Mouse (Mus musculus): ENCODE results near the gene Slc7a10.

The Slc7a10 gene

GRCm38 (mm10) chr7:35185889-35186569 is at the start of gene Slc7a10:
Slc7a10 (plus strand) TSS chr7:35186385.
- no peak for DNase-seq (ENCODE audit: low read depth)

DNA sequence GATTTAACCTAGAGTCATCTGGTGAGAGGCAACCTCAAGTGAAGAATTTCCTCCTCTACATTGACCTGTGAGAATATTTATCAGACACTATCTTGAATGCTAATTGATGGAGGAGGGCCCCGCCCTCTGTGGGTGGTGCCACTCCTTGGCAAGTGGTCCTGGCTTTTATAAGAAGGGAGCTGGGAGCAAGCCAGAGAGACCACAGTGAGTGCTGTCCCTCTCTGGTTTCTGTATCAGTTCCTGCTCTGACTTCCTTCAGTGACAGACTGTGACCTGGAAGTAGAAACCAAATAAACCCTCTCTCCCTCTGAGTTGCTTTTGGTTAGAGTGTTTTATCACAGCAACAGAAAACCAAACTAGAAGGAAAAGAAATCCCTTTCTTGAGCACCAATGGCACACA is 48.7 kb upstream of the Slc7a10 start:
- DNase-seq (ENCODE audit: low read depth), result no peak

GRCm38 (mm10) chr7:35138481-35138880 is 47.7 kb upstream of the Slc7a10 start:
- no peak for DNase-seq (ENCODE audit: low read depth)

DNA sequence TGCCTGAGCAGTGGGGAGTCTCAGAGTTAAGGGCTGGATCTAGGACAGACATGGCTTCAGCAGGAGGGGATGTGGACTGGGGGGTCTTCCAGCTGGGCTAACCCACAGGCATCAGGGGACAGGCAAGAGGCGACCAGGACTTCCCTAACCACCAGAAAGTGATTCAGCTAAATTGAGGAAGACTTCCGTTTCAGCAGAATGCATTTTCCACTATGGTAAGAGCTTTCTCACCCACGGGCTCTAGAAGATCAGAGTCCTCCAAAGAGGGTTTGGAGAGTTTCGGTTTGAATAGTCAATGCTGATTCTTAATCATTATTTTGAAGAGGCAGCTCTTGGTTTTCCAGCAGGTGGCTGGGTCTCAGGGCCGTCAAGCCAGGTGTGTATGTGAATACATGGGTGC is 46.3 kb upstream of the Slc7a10 start:
- peak; percentile 40 for DNase-seq (ENCODE audit: low read depth)

GRCm38 (mm10) chr7:35141519-35141918 is 44.7 kb upstream of the Slc7a10 start:
- no peak for DNase-seq (ENCODE audit: low read depth)

GRCm38 (mm10) chr7:35142522-35142921 is 43.7 kb upstream of the Slc7a10 start:
- DNase-seq (ENCODE audit: low read depth), result no peak

DNA sequence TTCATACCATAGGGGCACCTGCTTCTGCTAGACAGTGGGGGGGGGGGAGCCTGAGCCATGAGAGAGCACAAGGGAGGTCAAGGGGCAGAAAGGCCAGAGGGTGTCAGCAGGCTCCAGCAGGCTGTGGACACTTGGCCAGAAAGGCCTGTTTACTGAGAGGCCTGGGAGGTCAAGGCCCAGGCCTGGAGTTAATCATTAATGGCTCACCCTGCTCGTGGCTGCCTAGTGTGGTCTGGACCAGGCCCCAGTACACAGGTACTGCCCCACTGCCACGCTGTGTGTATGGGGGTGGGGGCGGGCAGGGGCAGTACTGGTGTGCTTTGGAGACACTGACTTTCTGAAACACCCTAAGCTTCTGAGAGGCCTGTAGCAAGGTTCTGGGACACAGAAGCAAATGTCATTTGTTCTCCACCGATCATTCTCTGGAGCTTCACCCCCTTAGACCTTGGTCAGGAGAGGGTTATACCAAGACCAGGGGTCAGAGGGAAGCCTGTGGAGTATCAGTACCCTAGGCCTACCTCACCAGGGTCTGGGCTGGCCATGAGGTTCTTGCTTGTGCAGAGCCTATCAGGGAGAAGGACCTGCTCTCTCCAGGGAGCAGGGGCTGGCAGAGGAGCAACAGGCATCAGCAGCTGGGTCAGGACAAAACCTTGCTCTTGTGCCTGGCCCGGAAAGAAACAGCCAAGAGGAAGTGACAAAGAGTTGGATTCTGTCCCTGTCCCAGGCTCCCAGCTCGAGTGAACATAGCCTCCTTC is 42.1 kb upstream of the Slc7a10 start:
- DNase-seq (ENCODE audit: low read depth), result no peak

DNA sequence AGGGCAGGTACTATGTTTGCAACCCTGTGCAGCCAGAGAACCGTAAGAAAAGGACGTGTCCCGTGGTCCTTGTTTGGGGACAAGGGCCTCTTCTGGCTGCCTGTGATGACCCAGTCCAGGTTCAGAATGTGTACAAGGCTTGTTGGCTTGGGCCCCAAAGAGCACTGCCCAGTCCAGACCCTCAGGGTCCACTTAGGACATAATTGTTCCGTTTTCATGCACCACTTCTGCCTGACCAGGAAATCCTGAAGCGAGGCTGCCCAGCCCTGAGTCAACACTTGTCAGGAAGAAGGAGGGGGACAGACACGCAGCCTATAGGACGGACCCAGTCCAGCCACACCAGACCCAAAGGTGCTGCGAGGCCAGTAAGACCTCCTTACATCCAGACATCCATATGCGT is 41.1 kb upstream of the Slc7a10 start:
- DNase-seq (ENCODE audit: low read depth), result peak; percentile 60

DNA sequence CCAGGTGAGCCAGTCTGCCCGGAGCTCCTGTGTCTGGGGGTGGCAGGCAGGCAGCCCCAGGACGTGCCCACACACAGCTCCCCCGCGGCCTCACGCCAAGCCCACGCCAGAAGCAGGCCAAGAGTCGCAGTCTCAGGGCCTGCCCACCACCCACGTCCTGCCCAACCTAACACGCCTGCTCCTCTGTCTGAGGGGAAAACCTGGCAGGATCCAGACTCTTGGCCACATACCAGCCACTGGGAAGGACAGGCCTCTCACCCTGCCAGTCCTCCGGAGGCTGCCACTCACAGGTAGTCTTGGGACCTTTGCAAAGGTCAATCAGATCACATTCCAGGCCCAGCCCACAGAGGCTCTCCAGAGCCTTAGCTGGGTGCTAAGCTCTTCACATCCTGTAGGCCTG is 39.9 kb upstream of the Slc7a10 start:
- no peak for DNase-seq (ENCODE audit: low read depth)

GRCm38 (mm10) chr7:35149616-35150433 is 36.4 kb upstream of the Slc7a10 start:
- no peak for DNase-seq (ENCODE audit: low read depth)

DNA sequence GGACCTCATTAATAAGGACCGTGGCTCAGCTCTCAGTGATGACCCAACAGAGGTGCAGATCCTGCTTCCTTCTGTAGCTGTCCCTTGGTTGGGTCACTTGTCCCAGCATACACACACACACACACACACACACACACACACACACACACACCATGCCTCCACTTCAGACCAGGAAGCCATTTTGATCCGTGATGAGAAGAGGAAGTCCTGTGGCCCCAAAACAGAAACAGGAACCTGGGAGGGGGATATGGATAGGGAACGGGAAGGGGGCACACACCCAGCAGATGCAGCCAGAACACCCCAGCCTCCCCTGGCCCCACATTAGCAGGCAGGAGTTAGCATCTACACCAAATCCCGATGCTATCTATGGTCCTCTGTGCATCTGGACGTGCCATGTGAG is 35.3 kb upstream of the Slc7a10 start:
- peak; percentile 37 for DNase-seq (ENCODE audit: low read depth)

DNA sequence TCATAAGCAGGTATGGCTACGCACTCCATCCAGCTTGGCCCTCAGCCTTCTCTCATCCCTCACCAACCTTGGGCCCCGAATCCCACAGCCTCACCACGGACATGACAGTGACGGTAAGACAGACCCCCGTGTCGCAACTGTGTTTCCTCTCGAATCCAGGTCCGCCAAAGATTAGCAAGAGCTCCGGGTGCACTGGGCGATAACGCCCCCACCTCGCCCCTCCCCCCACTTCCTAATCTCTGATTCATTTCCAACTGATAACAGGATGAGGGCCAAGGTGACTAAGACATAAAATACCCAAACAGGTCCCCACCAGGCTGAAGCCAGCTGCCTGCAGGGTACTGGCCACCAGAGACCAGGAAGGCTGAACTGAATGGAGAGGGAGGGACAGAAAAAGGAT is 31.7 kb upstream of the Slc7a10 start:
- DNase-seq (ENCODE audit: low read depth), result peak; percentile 96

- DNase-seq (ENCODE audit: low read depth), result peak; percentile 96
Measured at GRCm38 (mm10) chr7:35156561-35157477, 29.4 kb upstream of the Slc7a10 start.

- DNase-seq (ENCODE audit: low read depth), result peak; percentile 74
Measured at GRCm38 (mm10) chr7:35157512-35157911, 28.7 kb upstream of the Slc7a10 start.

DNA sequence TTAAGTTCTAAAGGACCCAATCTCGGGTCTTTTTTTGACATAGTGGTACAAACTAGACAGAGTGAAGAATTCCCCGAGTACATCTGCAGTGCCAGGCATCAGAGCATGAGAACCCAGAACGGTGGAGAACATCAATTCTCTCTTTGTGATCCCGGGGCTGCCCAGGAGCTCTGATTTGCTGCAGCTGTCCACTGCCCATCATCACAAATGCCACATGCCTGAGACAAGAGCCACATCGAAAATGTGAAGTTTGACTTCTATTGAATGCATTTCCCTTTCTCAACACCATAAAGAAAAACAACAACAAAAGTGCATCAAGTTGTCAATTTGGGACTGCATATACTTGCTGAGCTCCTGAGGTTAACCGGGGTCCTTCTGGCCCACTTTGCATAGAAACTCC is 23.7 kb upstream of the Slc7a10 start:
- DNase-seq (ENCODE audit: low read depth), result no peak

GRCm38 (mm10) chr7:35163600-35163999 is 22.6 kb upstream of the Slc7a10 start:
- no peak for DNase-seq (ENCODE audit: low read depth)

DNA sequence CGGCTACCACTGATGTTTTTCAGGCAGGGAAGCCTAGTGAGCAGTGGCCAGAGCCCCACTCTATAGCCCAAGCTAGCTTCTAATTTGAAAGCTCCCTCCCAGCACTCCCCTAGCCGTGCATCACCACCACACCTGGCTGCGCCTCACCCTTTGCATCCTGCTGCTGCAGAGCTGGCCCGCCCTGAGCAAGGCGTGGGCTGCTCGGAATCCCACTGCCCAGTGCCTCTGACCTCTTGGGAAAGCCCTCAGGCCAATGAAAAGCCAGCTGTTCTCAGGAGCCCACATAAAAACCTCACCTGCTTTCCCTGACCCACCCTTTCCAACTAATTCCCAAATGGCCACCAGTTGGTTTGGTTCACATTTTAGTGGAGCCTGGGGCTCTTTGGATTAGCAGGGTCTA is 22.1 kb upstream of the Slc7a10 start:
- no peak for DNase-seq (ENCODE audit: low read depth)

DNA sequence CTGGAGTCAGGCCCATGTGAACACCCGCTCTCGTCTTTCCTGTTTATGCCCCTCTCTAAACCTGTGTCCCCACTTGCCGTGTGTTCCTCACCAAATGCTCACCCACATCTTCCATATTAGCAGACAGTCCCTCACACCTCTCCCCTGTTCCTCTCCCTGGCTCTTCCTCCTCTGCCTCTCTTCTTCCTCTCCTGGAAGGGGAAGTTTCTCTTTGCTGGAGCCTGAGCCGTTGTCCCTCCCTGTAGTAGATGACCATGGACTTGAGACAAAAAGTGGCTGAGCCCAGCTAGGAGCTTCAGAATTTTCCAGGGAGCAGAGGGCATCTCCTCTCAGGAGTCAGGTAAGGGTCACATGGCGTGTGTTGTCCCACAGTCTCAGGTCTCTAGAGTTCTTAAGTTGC is 19.2 kb upstream of the Slc7a10 start:
- no peak for DNase-seq (ENCODE audit: low read depth)

- no peak for DNase-seq (ENCODE audit: low read depth)
Measured at GRCm38 (mm10) chr7:35167925-35168324, 18.3 kb upstream of the Slc7a10 start.

- peak; percentile 87 for DNase-seq (ENCODE audit: low read depth)
Measured at GRCm38 (mm10) chr7:35169341-35169740, 16.8 kb upstream of the Slc7a10 start.

DNA sequence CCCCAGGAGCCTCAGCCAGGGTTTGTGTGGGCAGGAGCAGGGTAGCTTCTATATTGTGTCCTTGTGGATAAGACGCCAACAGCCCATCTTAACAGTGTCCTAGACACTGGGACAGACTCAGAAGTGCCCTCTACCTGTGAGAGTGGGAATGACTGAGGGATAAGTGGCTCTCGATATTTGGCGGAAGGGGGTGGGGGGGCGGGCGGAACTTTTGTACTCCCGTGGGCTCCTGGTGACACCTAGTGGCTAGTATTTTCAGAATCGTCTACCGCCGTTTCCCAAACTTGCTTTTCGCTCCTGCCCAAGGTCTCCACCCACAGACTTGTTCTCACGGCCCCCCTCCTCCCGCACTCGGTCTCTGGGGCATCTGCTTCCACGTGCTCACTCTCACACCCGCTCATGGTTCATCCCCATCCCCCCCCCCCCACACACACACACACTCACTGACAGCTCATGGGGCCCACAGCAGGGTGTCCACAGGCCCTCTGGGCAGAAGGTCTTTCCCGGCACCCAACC is 14.3 kb upstream of the Slc7a10 start:
- DNase-seq (ENCODE audit: low read depth), result peak; percentile 94

DNA sequence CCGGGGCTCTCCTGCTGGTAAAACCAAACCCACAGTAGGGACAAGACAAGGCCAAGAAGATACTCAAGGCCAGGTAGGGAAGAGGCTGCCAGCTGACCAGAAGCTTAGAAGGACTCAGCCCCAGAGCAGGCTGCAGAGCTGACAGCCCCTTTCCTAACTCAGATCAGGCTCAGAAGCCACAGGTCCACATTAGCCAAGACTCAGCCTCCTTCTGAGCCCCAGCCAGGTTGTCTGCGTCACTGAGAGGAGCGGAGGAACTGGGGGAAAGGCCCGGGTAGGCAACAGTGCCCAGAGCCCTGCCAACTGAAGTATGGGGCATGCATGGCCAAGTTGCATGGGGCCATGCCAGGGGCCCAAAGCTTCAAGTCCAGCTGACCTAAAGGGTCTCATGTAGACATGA is 13.7 kb upstream of the Slc7a10 start:
- DNase-seq (ENCODE audit: low read depth), result no peak
